Mouse (Mus musculus) intestine, embryonic 15.5 days (tissue): ENCODE results near the gene Rgs6. TPM values are rescaled to one million over a fixed set of nuclear protein-coding genes. Genes with fewer than 3 reads are reported as not detected.

Source experiments
- ATAC-seq: fragments of 200-750 bp; cut with Nextera tagmentation; 2 replicates; pipeline ENCODE4 v1.8.0; 2017; ENCODE audit warnings: moderate TSS enrichment, moderate library complexity
- H3K27ac ChIP-seq: fragments of 300-500 bp; sonication (generic); 2 replicates; pipeline ENCODE4 v1.5.1; 2015; ENCODE audit warnings: mild to moderate bottlenecking, inconsistent platforms
- H3K27me3 ChIP-seq: fragments of 300-500 bp; sonication (generic); replicated peaks from 2 replicates; pipeline ENCODE4 v1.6.1; 2015; ENCODE audit warnings: inconsistent platforms
- H3K36me3 ChIP-seq: fragments of 300-500 bp; sonication (generic); 2 replicates; pipeline ENCODE4 v1.6.1; 2015; ENCODE audit warnings: inconsistent platforms
- H3K4me1 ChIP-seq: fragments of 300-500 bp; sonication (generic); replicated peaks from 2 replicates; pipeline ENCODE4 v1.6.1; 2015; ENCODE audit warnings: inconsistent platforms
- H3K4me2 ChIP-seq: fragments of 300-500 bp; sonication (generic); replicated peaks from 2 replicates; pipeline ENCODE4 v1.6.1; 2015; ENCODE audit warnings: mild to moderate bottlenecking, inconsistent platforms
- H3K4me3 ChIP-seq: fragments of 300-500 bp; sonication (generic); replicated peaks from 2 replicates; pipeline ENCODE4 v1.5.1; 2015; ENCODE audit warnings: inconsistent platforms
- H3K9ac ChIP-seq: fragments of 300-500 bp; sonication (generic); 2 replicates; pipeline ENCODE4 v1.6.1; 2015; ENCODE audit warnings: inconsistent platforms
- H3K9me3 ChIP-seq: fragments of 300-500 bp; sonication (generic); 2 replicates; pipeline ENCODE4 v1.6.1; 2016; ENCODE audit warnings: inconsistent platforms
- WGBS: fragments of 180-500 bp; shearing (Covaris S2); methylation state at CpG from one replicate; pipeline ENCODE4 v1.1.7; 2015; 5-methylcytosine and 5-hydroxymethylcytosine counted together
- polyA plus RNA-seq: library from polyadenylated mRNA; unstranded; fragments of >200 nt; fragmentation: Nextera tagmentation; extraction: Ambion mirVana; gene quantifications from 2 replicates; pipeline ENCODE4 v1.2.1, GENCODE M21; 2015

Gene Rgs6
- polyA plus RNA-seq, 1 experiment from 2014 or later: 1.9 TPM

GRCm38 (mm10) chr12:83004014-83004682 is 416.1 kb downstream of the Rgs6 start:
- Histone ChIP-seq H3K9ac (no peak overlapping the region), H3K36me3 (no peaks in the 10 kb centered on the region), H3K4me1 (no peaks in the 10 kb centered on the region), H3K4me2 (no peak overlapping the region), H3K4me3 (no peak overlapping the region), H3K27ac (no peak overlapping the region), H3K9me3 (no peaks in the 10 kb centered on the region), H3K27me3 (no peaks in the 10 kb centered on the region)
- ATAC-seq: no peak
- 77% methylated on average over 9 of the region's 9 CpGs for WGBS

- WGBS: 66% methylated on average over 4 of the region's 4 CpGs
- no peak for ATAC-seq
- H3K27me3 ChIP-seq: no peaks in the 10 kb centered on the region
- H3K4me1 ChIP-seq: no peaks in the 10 kb centered on the region
- H3K4me3 ChIP-seq: no peak overlapping the region
- H3K9me3 ChIP-seq: no peaks in the 10 kb centered on the region
- H3K4me2 ChIP-seq: no peak overlapping the region
- no peak overlapping the region for H3K9ac ChIP-seq
- no peak overlapping the region for H3K27ac ChIP-seq
- no peaks in the 10 kb centered on the region for H3K36me3 ChIP-seq
These were observed 423.0 kb downstream of the Rgs6 start for GRCm38 (mm10) chr12:83011056-83011565.

- Histone ChIP-seq H3K9ac (no peak overlapping the region), H3K4me3 (no peak overlapping the region), H3K9me3 (no peaks in the 10 kb centered on the region), H3K4me2 (no peak overlapping the region), H3K27me3 (no peaks in the 10 kb centered on the region), H3K4me1 (no peaks in the 10 kb centered on the region), H3K27ac (no peak overlapping the region), H3K36me3 (no peaks in the 10 kb centered on the region)
- 65% methylated on average over 4 of the region's 4 CpGs for WGBS
- no peak for ATAC-seq
These were observed 426.0 kb downstream of the Rgs6 start for GRCm38 (mm10) chr12:83013918-83014691.

- H3K4me3 ChIP-seq: no peak overlapping the region
- no peaks in the 10 kb centered on the region for H3K4me1 ChIP-seq
- H3K4me2 ChIP-seq: no peak overlapping the region
- no peaks in the 10 kb centered on the region for H3K9me3 ChIP-seq
- no peak for ATAC-seq
- H3K36me3 ChIP-seq: no peaks in the 10 kb centered on the region
- no peaks in the 10 kb centered on the region for H3K27me3 ChIP-seq
- H3K27ac ChIP-seq: no peak overlapping the region
- no peak overlapping the region for H3K9ac ChIP-seq
- 39% methylated on average over 2 of the region's 2 CpGs for WGBS
These were observed 426.8 kb downstream of the Rgs6 start for GRCm38 (mm10) chr12:83014848-83015247.

- Histone ChIP-seq H3K4me1 (no peaks in the 10 kb centered on the region), H3K9me3 (no peaks in the 10 kb centered on the region), H3K9ac (no peak overlapping the region), H3K36me3 (no peaks in the 10 kb centered on the region), H3K4me3 (no peak overlapping the region), H3K4me2 (no peak overlapping the region), H3K27me3 (no peaks in the 10 kb centered on the region), H3K27ac (no peak overlapping the region)
- 59% methylated on average over 5 of the region's 5 CpGs for WGBS
- no peak for ATAC-seq
These were observed 427.3 kb downstream of the Rgs6 start for GRCm38 (mm10) chr12:83015366-83015765.

GRCm38 (mm10) chr12:83016486-83016885 is 428.4 kb downstream of the Rgs6 start:
- Histone ChIP-seq H3K4me3 (no peak overlapping the region), H3K9ac (no peak overlapping the region), H3K4me2 (no peak overlapping the region), H3K9me3 (no peaks in the 10 kb centered on the region), H3K27ac (no peak overlapping the region), H3K36me3 (no peaks in the 10 kb centered on the region), H3K4me1 (no peaks in the 10 kb centered on the region), H3K27me3 (no peaks in the 10 kb centered on the region)
- 80% methylated on average over 6 of the region's 6 CpGs for WGBS
- ATAC-seq: no peak

GRCm38 (mm10) chr12:83018005-83018404 is 429.9 kb downstream of the Rgs6 start:
- H3K4me2 ChIP-seq: no peak overlapping the region
- no peak overlapping the region for H3K27ac ChIP-seq
- H3K9ac ChIP-seq: no peak overlapping the region
- no peak overlapping the region for H3K4me3 ChIP-seq
- no peaks in the 10 kb centered on the region for H3K27me3 ChIP-seq
- H3K4me1 ChIP-seq: no peaks in the 10 kb centered on the region
- no peaks in the 10 kb centered on the region for H3K36me3 ChIP-seq
- WGBS: 5% methylated on average over 3 of the region's 3 CpGs
- H3K9me3 ChIP-seq: no peaks in the 10 kb centered on the region
- no peak for ATAC-seq

GRCm38 (mm10) chr12:83026985-83027384 is 438.9 kb downstream of the Rgs6 start:
- H3K4me2 ChIP-seq: no peak overlapping the region
- no peaks in the 10 kb centered on the region for H3K9me3 ChIP-seq

GRCm38 (mm10) chr12:83033171-83033835 is 445.2 kb downstream of the Rgs6 start:
- Histone ChIP-seq H3K27ac (no peak overlapping the region), H3K4me3 (no peak overlapping the region), H3K4me1 (no peaks in the 10 kb centered on the region), H3K4me2 (no peak overlapping the region), H3K9me3 (no peaks in the 10 kb centered on the region), H3K27me3 (no peaks in the 10 kb centered on the region), H3K36me3 (no peaks in the 10 kb centered on the region), H3K9ac (no peak overlapping the region)
- 52% methylated on average over 7 of the region's 7 CpGs for WGBS
- no peak for ATAC-seq

More at GRCm38 (mm10) chr12:83026985-83027384, 438.9 kb downstream of the Rgs6 start:
- WGBS: 39% methylated on average over 3 of the region's 3 CpGs
- Histone ChIP-seq H3K36me3 (no peaks in the 10 kb centered on the region), H3K27me3 (no peaks in the 10 kb centered on the region), H3K9ac (no peak overlapping the region), H3K4me1 (no peaks in the 10 kb centered on the region), H3K27ac (no peak overlapping the region), H3K4me3 (no peak overlapping the region)
- ATAC-seq: no peak

GRCm38 (mm10) chr12:83034859-83035569 is 446.9 kb downstream of the Rgs6 start:
- Histone ChIP-seq H3K27me3 (no peaks in the 10 kb centered on the region), H3K4me1 (no peaks in the 10 kb centered on the region), H3K36me3 (no peaks in the 10 kb centered on the region), H3K27ac (no peak overlapping the region), H3K4me3 (no peak overlapping the region), H3K9ac (no peak overlapping the region), H3K4me2 (no peak overlapping the region), H3K9me3 (no peaks in the 10 kb centered on the region)
- no peak for ATAC-seq
- WGBS: 74% methylated on average over 3 of the region's 3 CpGs

GRCm38 (mm10) chr12:83037798-83038560 is 449.9 kb downstream of the Rgs6 start:
- Histone ChIP-seq H3K4me3 (no peak overlapping the region), H3K9me3 (no peaks in the 10 kb centered on the region), H3K4me2 (no peak overlapping the region), H3K27ac (0 out of 2 replicates have a peak overlapping the region, but pooled peaks have one; percentile 9), H3K9ac (no peak overlapping the region), H3K27me3 (no peaks in the 10 kb centered on the region), H3K36me3 (no peaks in the 10 kb centered on the region), H3K4me1 (no peaks in the 10 kb centered on the region)
- whole genome bisulfite sequencing: 68% methylated on average over 25 of the region's 25 CpGs
- no peak for ATAC-seq
